ENCODE assay signal across 20 mouse cellular contexts in the genomic region with DNA sequence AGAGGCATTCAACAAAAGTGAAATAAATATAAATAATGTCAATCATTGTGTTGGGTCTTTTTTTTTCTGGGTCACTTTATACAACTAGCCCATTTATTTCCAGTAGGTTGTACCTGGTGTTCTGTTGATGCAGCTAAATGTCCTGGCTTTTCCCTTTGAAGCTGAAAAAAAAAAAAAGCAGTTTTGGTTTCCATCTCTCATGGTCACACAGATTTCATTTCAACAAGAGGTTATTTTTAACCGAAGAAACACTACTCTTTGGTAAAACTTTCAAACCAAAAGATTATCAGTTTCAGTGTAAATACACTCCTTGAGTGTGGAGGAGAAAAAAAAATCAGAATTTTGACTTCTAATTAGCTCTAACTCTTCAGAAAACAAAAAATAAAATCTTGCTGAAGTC. TPM values are rescaled to one million over a fixed set of nuclear protein-coding genes. Genes with fewer than 3 reads are reported as not detected.
DNase-seq lines count a peak whose midpoint lies in the region; ATAC-seq and TF ChIP-seq lines count a peak whose summit lies in the region.
"Had no signal": no experiment of that assay in that cellular context is flagged by ENCODE, and none has a peak within 500 bp of the region (broad histone marks: within the 10 kb centered on the region; RNA-seq: fewer than 3 reads in every experiment).

No protein-coding gene starts in this region.

- no peaks in the 10 kb centered on the region for H3K27me3 ChIP-seq in midbrain, embryonic 11.5 days (ENCODE audit: control insufficient read depth, insufficient read depth, low read length)
- H3K27me3 ChIP-seq in midbrain, embryonic 14.5 days (ENCODE audit: control insufficient read depth, insufficient read depth, low read length), result no peaks in the 10 kb centered on the region
- no peaks in the 10 kb centered on the region for H3K27me3 ChIP-seq in CH12.LX (replicated peaks)

- no peak for TF ChIP-seq POLR2A in CH12.LX (IDR thresholded peaks at IDR 0.05; ENCODE audit: low read depth, low read length)

- H3K9ac ChIP-seq in midbrain, embryonic 11.5 days (ENCODE audit: low read length), result no peak overlapping the region
- H3K9ac ChIP-seq in midbrain, embryonic 14.5 days (replicated peaks; ENCODE audit: low read length), result no peak overlapping the region
- no peak overlapping the region; the same call in 1 of the 2 replicates for H3K9ac ChIP-seq in CH12.LX (ENCODE audit: insufficient read depth, low read depth)
- H3K9ac ChIP-seq: embryonic facial prominence, embryonic 13.5 days; forebrain, embryonic 12.5 days had no signal

- no peaks in the 10 kb centered on the region for H3K9me3 ChIP-seq in midbrain, embryonic 11.5 days (ENCODE audit: control insufficient read depth, low read length)
- no peaks in the 10 kb centered on the region for H3K9me3 ChIP-seq in midbrain, embryonic 14.5 days (ENCODE audit: control insufficient read depth, low read length)
- peaks cover 3% of the 10 kb centered on the region for H3K9me3 ChIP-seq in CH12.LX (replicated peaks; ENCODE audit: low read length)
- H3K9me3 ChIP-seq: embryonic facial prominence, embryonic 13.5 days; forebrain, embryonic 10.5 days; forebrain, embryonic 12.5 days had no signal

- WGBS in midbrain, embryonic 11.5 days, result 91% methylated on average over 1 of the region's 1 CpGs
- 89% methylated on average over 1 of the region's 1 CpGs for WGBS in midbrain, embryonic 14.5 days

- no peak for TF ChIP-seq CTCF in CH12.LX (conservative IDR thresholded peaks at IDR 0.05 in 1 of 2, IDR thresholded peaks at IDR 0.05 in 1 of 2; ENCODE audit: low read depth in 2 of 2, low read length in 2 of 2)

- H3K4me3 ChIP-seq in midbrain, embryonic 11.5 days (ENCODE audit: low read depth, low read length), result no peak overlapping the region
- H3K4me3 ChIP-seq in midbrain, embryonic 14.5 days (replicated peaks; ENCODE audit: low read depth, low read length), result no peak overlapping the region
- H3K4me3 ChIP-seq in CH12.LX (replicated peaks in 1 of 3; ENCODE audit: low read depth in 2 of 3, low read length in 2 of 3, poor library complexity in 1 of 3), result no peak overlapping the region
- H3K4me3 ChIP-seq: erythroblast, embryonic 14.5 days; forebrain, embryonic 10.5 days; forebrain, embryonic 12.5 days had no signal

- no peaks in the 10 kb centered on the region for H3K79me2 ChIP-seq in CH12.LX (replicated peaks; ENCODE audit: control insufficient read depth, extremely low read depth, insufficient read depth, poor library complexity, severe bottlenecking)

- dilution Hi-C loops in CH12.LX (cut with MboI; ENCODE audit: extremely low pct_ligation_motif_present, extremely low pct_unique_long_range_greater_than_20kb, low sequenced_read_pairs), result no loop called here

- no peaks in the 10 kb centered on the region for H3K36me3 ChIP-seq in midbrain, embryonic 11.5 days (ENCODE audit: control insufficient read depth, insufficient read depth, low read length)
- H3K36me3 ChIP-seq in midbrain, embryonic 14.5 days (ENCODE audit: control insufficient read depth, insufficient read depth, low read length), result no peaks in the 10 kb centered on the region
- H3K36me3 ChIP-seq in CH12.LX (replicated peaks in 1 of 2; ENCODE audit: control insufficient read depth in 1 of 2, insufficient read depth in 1 of 2, low read length in 1 of 2), result no peaks in the 10 kb centered on the region
- H3K36me3 ChIP-seq: embryonic facial prominence, embryonic 13.5 days; forebrain, embryonic 10.5 days; forebrain, embryonic 12.5 days had no signal

- peak; percentile 81 for TF ChIP-seq EP300 in CH12.LX (IDR thresholded peaks at IDR 0.05; ENCODE audit: low read length)

- in situ Hi-C loops in CH12.LX (cut with MboI; ENCODE audit: low pct_ligation_motif_present, low pct_unique_long_range_greater_than_20kb, low sequenced_read_pairs), result no loop called here

- DNase-seq in midbrain, embryonic 11.5 days (ENCODE audit: low spot score, missing footprints), result peak; percentile 21
- DNase-seq in midbrain, embryonic 14.5 days, result no peak
- DNase-seq in CH12.LX (ENCODE audit: extremely low read depth), result peak; percentile 27
- no peak for DNase-seq in embryo, embryonic 10 days (ENCODE audit: low spot score)
- DNase-seq: adrenal gland, adult 2 months; adrenal gland, postnatal 10 days; adrenal gland, postnatal 25 days; cerebellum, adult 11 months; cerebellum, adult 18-20 months; cerebellum, adult 8-10 months; cerebellum, adult 9-11 months; cerebellum, postnatal 14 days; cerebellum, postnatal 36 days had no signal

- ATAC-seq in midbrain, embryonic 11.5 days (ENCODE audit: low FRiP score), result no peak
- ATAC-seq in midbrain, embryonic 14.5 days (ENCODE audit: low FRiP score, low TSS enrichment), result no peak
- no peak for ATAC-seq in megakaryocyte progenitor cell, adult 5-6 weeks (replicated peaks; ENCODE audit: poor library complexity)
- ATAC-seq: forebrain, embryonic 14.5 days; forebrain, embryonic 16.5 days had no signal

- H3K4me2 ChIP-seq in midbrain, embryonic 11.5 days, result no peak overlapping the region
- no peak overlapping the region for H3K4me2 ChIP-seq in midbrain, embryonic 14.5 days (ENCODE audit: low read length)
- peak overlapping the region; percentile 21; the same call in 1 of the 2 replicates for H3K4me2 ChIP-seq in CH12.LX (ENCODE audit: insufficient read depth, low read depth, poor library complexity, severe bottlenecking)
- H3K4me2 ChIP-seq: forebrain, embryonic 12.5 days had no signal

- no peak for TF ChIP-seq RAD21 in CH12.LX (IDR thresholded peaks at IDR 0.05; ENCODE audit: low read depth, low read length)

- no peak overlapping the region for H3K27ac ChIP-seq in midbrain, embryonic 11.5 days (ENCODE audit: low read depth, low read length)
- H3K27ac ChIP-seq in midbrain, embryonic 14.5 days (replicated peaks; ENCODE audit: low read depth, low read length), result no peak overlapping the region
- H3K27ac ChIP-seq in CH12.LX (ENCODE audit: insufficient read depth, low read depth), result no peak overlapping the region
- H3K27ac ChIP-seq: forebrain, embryonic 10.5 days; forebrain, embryonic 12.5 days had no signal

- peaks cover 4% of the 10 kb centered on the region; the same call in 1 of the 2 replicates for H3K4me1 ChIP-seq in midbrain, embryonic 11.5 days (ENCODE audit: control insufficient read depth, insufficient read depth, low read length)
- H3K4me1 ChIP-seq in midbrain, embryonic 14.5 days (ENCODE audit: control insufficient read depth, insufficient read depth, low read length), result no peaks in the 10 kb centered on the region
- peaks cover 12 to 35% of the 10 kb centered on the region in 2 experiments for H3K4me1 ChIP-seq in CH12.LX (ENCODE audit: control insufficient read depth in 1 of 2, insufficient read depth in 2 of 2)

TF ChIP-seq in CH12.LX, 34 proteins besides CTCF, POLR2A, EP300 and RAD21:
- TF ChIP-seq IRF4 (IDR thresholded peaks at IDR 0.05; ENCODE audit: low read depth, low read length) (peak; percentile 77), BHLHE40 (IDR thresholded peaks at IDR 0.05; ENCODE audit: low read depth, low read length) (peak; percentile 60), MAZ (IDR thresholded peaks at IDR 0.05; ENCODE audit: low read depth, low read length) (no peak), ETS1 (conservative IDR thresholded peaks at IDR 0.05; ENCODE audit: low read depth, low read length) (peak; percentile 77), ZNF384 (IDR thresholded peaks at IDR 0.05; ENCODE audit: low read depth, low read length) (peak; percentile 98), SMC3 (IDR thresholded peaks at IDR 0.05; ENCODE audit: low read depth, low read length) (no peak), CHD1 (IDR thresholded peaks at IDR 0.05; ENCODE audit: low read depth, low read length) (no peak), MAFK (IDR thresholded peaks at IDR 0.05; ENCODE audit: insufficient replicate concordance, low read length) (peak; percentile 53; the same call in 1 of the 2 replicates), SIN3A (IDR thresholded peaks at IDR 0.05; ENCODE audit: low read length) (peak; percentile 58; the same call in 1 of the 2 replicates), JUN (IDR thresholded peaks at IDR 0.05; ENCODE audit: insufficient read depth, low read depth, low read length) (peak; percentile 41; the same call in 1 of the 2 replicates), MEF2A (IDR thresholded peaks at IDR 0.05; ENCODE audit: borderline replicate concordance, low read depth, low read length) (peak; percentile 86; the same call in 1 of the 2 replicates), E2F4 (IDR thresholded peaks at IDR 0.05; ENCODE audit: insufficient replicate concordance, low read depth, low read length) (no peak), TCF12 (IDR thresholded peaks at IDR 0.05; ENCODE audit: low read depth, low read length) (peak; percentile 42; the same call in 1 of the 2 replicates)

RNA-seq across cellular contexts. Expression of a gene that starts 11.7 kb away (rescaled TPM):
- 38.8 and 41.6 TPM in 2 replicates for polyA plus RNA-seq in midbrain, embryonic 11.5 days (2014; fragmentation: Nextera tagmentation; extraction: Ambion mirVana)
- 23.2 and 31.8 TPM in 2 replicates for polyA plus RNA-seq in midbrain, embryonic 14.5 days (2014; fragmentation: Nextera tagmentation; extraction: Ambion mirVana)
- 9.6 and 10.3 TPM in 2 replicates for total RNA-seq in CH12.LX (2012; rRNA removed)
- 25.1 and 30.8 TPM in 2 replicates for total RNA-seq in CH12.LX (2014; rRNA removed)
- polyA plus RNA-seq in CH12.LX (2012; ENCODE audit: insufficient read length, low read depth), result 13.2 and 13.7 TPM in 2 replicates
- total RNA-seq in megakaryocyte progenitor cell, adult 5-6 weeks (2015), result 20.9 and 31.8 TPM in 2 replicates
- total RNA-seq in megakaryocyte progenitor cell, adult 5-6 weeks (2017), result 17.8 and 24.5 TPM in 2 replicates

Comparison
In these comparisons a context has a peak if more than half of its experiments do, and no peak if none do; other contexts are left out.
1. DNase-seq: peak in midbrain, embryonic 11.5 days (single experiment) and CH12.LX (single experiment); none in midbrain, embryonic 14.5 days (single experiment) and embryo, embryonic 10 days (single experiment).